Mouse (Mus musculus): ENCODE results near the gene Serpina16.
A peak's percentile ranks its signal among the peaks of the same experiment; 100 is the strongest.

Gene Serpina16

DNA sequence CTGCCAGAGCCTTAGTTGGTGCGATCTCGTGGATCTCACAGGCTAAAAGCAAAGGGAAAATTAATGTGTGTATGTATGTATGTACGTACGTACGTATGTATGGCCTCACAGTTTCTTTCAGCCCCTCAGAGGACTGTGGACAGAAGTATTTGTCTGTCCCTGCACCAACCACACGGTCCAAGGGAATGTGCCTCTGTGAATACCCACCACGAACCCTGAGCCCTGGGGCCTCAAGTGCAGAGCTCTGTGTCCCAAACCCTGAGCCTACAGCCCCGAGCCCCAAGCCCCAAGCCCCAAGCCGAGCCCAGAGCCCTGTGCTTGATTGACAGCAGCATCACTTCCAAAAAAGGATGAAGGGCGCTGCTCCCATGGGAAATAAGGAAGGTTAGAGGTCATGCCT lies 17.9 kb downstream of the Serpina16 start:
- DNase-seq (ENCODE audit: low read depth, low spot score), result no peak

DNA sequence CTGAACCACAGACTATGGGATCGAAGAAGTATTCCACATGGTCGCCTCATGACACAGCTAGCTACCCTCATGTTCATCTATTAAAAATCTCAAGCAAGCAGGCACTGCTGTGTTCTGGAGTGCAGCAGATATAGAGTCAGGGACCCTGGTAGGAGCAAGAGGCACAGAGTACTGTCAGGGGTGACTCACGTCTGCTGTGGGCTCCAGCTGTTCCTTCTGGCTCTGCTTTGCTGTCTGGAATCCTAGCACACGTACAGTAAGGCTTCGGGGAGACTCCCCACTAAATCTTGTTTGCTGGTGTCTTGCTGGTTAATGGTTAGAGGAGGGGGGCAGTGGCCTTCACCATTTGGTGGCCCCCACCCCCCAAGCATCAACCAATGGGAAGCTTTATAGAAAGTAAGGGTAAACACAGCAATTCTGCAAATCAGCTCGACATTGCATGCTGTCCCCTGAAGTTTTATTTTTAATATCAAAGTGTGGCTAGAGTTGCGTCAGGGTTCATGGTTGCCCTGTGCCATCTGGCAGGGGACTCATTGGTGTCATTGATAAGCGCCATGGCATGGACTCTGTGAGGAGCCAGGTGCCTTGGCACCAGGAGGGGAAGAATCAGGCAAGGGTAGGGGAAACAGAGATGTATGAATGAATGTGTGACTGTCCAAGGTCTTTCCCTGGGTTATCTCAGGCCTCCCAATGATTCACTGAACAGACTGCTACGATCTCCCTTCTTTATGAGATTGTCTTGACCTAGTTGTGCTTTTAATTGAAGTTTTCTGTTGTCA lies 18.9 kb downstream of the Serpina16 start, which contains the start of gene Serpina6:
TSS of gene Serpina6 (minus strand) at position 365 of the 779 bp plus-strand sequence.
- no peak for DNase-seq (ENCODE audit: low read depth, low spot score)

DNA sequence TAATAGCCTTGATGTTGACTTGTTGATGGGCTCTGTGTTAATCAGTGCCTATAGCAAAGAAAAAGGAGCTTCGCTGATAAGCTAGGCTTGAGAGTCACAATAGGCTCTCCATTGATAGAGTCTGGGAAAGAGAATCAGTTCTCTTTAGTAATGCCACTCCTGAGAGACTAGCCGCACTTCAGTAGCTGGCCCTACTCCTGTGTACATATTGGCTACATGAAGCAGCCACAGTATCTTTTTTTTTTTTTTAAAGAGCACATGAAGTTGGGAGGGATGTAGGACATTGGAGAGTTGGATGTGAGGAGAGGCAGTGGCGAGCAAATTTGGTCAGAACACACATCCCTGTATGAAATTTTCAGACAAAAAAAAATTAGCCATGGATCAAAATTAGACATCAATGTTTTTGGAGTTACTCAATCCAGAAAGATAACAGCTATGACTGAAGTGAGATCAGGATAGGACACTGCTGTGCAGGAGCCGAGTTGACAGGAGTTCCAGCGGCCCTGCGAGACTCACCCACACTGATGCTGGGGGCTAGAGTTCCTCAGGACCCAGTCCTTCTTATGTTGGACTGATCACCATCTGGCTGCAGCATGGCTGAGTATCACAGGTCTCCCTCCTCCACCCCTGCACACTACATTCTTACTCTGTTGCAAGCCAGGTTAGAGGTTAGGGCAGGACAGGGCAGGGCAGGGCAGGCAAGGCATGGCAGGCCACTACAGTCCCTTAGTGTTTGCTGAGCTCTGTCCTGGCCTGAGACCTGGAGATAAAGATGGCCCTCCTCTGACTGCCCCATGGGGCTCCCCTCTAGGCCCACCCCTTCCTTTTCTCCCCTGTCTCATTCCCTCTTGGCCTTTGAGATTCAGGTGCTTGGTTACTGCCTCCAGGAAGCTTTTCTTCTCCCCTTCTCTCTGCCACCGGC lies 20.6 kb downstream of the Serpina16 start:
- no peak for DNase-seq (ENCODE audit: low read depth, low spot score)

DNA sequence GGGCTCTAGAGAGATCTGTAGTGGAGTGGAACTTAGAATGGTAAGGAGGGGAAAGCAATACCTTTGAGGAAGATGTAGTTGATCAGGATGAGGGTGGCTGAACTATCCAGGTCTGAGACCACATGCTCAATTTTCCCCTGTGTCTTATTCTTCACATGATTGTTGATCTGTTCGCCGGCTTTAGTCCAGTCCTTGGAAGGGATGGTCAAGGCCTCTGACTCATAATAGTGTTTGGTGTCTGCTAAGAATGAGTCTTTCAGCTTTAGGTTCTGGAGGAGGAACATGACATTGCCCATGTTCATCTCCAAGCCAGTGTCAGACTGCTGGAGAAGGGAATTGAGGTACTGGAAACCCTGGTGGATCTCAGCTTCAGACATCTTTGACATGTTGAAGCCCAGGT lies 22.1 kb downstream of the Serpina16 start:
- DNase-seq (ENCODE audit: low read depth, low spot score), result no peak

DNA sequence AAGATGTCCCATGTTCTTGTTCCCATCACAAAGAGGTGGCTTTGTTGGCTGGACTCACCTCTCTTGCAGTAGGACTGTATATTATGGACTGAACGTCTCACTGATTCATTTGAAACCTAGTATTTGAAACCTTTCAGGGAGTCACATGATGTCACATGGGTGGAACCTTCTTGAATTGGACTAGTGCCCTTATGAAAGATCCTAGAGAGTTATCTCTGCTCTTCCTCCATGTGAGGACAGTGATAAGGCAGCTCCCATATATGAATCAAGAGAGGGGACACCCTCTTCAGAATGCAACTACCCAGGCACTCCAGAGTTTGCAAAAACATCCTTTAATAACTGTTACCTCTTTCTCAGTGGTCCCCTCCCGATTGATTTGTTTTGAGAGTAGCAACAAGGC lies 29.6 kb downstream of the Serpina16 start:
- DNase-seq (ENCODE audit: low read depth, low spot score), result no peak

DNA sequence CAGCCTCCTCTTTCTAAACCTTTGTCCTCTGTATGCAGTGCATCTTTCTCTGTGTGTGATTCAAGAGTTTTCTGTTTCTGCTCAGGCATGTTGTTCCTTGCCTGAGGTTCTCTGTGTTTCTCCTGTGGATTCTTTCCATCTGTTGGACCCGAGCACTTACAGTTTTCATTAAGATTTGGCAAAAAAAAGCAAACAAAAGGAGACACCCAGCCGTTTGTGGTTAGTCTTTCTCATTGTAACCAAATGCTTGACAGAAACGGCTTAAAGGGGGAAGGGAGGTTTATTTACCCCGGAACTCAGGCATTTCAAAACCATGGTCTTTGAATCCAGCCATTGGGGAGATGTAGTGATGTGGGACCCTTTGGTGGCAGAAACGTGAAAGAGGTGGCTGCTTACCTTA lies 31.3 kb downstream of the Serpina16 start:
- DNase-seq (ENCODE audit: low read depth, low spot score), result no peak

DNA sequence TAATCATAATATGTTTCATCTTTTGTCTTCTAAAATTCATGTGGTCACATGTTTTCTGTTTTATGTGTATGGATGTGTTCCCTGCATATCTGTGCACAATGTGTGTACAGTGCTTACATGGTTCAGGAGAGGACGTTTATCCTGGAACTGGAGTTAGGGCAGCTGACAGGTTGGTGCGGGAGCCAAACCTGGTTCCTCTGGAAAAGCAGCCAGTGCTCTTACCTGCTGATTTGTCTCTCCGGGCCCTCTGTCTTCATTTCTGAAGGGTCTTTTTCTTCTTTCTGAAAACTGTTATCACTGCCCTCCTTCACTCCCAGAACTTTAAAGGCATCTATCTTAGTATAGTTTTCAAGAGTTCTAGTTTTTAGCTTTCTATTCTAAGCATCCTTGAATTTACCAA lies 32.1 kb downstream of the Serpina16 start:
- no peak for DNase-seq (ENCODE audit: low read depth, low spot score)

DNA sequence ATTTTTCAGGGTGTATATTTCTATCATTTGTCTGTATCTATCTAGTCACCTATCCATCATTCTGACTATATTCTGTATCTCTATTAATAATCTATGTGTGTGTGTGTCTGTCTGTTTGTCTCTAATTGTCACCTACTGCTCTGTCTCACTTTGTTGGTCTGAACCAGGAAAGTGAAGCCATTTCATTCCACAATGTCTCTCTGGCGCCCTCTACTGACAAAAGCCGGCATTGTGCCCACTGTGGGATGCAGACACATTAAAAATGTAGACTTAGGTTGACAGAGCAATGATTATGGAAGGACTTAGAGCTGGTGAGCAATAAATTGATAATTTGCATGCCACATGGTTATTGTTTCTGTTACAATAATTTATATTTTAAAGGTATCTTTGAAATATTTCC lies 32.6 kb downstream of the Serpina16 start:
- peak; percentile 57 for DNase-seq (ENCODE audit: low read depth, low spot score)

DNA sequence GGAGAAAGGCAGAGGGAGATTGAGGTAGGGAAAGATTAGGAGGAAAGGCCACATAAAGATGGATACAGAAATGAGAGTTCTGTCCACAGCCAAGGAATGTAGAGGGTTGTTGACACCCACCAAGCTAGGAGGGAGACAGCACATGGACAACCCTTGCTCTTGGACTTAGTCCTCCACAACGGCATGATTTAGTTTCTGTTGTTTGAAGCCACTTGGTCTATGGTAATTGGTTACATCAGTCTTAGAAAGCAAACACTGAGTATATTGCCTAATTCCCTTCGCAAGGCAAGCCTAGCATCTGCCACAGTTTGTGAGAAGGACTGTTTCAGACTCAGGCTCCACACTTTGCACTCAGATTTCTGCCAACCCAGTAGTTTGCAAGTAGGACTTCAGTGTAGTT lies 40.1 kb downstream of the Serpina16 start:
- DNase-seq (ENCODE audit: low read depth, low spot score), result no peak

DNA sequence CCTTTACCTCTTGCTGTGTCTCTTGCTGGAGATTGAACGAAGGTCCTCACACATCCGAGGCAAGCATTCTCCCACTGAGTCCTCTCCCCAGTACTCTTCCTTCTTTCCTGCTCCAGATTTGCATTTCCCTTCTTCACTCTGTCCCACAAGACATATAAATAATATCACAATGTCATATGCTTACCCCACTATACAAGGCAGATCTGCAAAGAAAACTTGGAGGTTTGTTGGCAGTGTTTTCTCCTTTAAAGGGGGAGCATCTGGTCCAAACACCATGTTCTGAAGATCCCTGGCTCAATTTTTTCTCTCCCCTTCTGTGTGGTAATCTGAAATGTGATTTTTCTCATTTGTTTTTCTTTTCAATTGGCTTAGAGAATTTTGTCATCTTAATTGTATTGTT lies 41.5 kb downstream of the Serpina16 start:
- DNase-seq (ENCODE audit: low read depth, low spot score), result no peak

DNA sequence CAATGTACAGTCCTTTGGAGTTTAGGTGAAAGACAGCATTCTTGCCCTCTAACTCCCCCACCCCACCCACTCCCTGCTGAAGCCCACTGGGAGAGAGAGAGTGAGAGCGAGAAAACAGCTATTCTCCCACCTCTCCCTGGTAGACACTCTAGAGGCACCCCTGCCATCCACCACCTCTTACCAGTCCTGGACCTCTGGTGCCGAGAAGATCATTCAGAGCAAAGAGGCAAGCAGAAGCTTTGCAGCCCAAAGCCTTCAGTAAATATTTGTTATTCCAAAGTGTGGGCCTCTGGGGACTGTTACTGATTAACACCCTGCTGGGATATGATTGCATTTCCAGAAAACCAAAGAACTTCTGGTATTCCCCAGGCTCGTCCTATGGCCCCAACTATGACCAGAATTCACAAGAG lies 44.7 kb downstream of the Serpina16 start, which contains the start of gene Serpina10:
TSS of gene Serpina10 (minus strand) at position 242 of the 410 bp plus-strand sequence.
- DNase-seq (ENCODE audit: low read depth, low spot score), result no peak
